Mouse (Mus musculus): ENCODE data around the gene S1pr1. TPM values are rescaled to one million over a fixed set of nuclear protein-coding genes. Genes with fewer than 3 reads are reported as not detected.
A peak's percentile ranks its signal among the peaks of the same experiment; 100 is the strongest.

Gene S1pr1
- polyA plus RNA-seq, 1 experiment from 2014 or later: 15.6 TPM

DNA sequence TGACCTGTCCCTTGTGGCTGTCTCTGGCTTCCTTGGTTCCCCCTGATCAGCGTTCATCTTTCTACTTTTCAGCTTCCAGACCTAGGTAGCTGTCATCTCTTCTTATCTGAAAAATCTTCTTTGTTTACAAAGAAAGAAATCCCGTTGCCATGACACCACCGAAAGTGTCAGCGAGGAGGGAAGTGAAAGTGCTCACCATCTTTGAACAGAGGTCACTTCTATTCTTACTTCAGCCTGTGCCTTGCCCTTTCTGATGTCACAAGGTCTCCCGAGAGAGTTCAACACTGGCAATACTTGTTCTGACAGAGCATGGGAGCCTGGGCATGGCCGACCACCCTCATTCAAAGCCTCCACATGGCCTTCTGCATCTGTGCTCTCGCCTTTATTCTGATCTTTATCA is 14.3 kb upstream of the S1pr1 start:
- 72% methylated on average over 7 of the region's 7 CpGs for WGBS
- H3K36me3 ChIP-seq (replicated peaks; ENCODE audit: control insufficient read depth, insufficient read depth, low read depth, low read length): no peaks in the 10 kb centered on the region
- DNase-seq (ENCODE audit: low spot score): no peak

DNA sequence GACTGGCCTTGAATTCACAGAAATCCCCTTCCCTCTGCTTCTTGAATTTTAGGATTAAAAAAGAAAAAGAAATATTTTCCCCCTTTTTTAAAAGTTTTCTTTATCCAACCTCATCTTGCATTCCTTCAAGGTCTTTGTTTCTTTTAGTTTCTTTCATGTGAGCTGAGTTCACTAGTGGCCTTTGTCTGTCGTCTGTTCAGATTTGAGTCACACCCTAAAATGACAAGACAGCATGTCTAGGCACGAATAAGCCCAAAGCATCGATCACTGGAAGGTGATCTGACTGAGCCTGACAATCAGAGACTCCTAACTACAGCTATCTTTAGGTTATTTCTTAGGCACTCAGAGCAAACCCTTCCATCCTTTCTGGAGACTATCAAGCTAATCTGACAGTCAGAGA is 13.3 kb upstream of the S1pr1 start:
- no peak overlapping the region for H3K4me2 ChIP-seq (ENCODE audit: low read depth, low read length)
- WGBS: 61% methylated on average over 3 of the region's 3 CpGs

More for the DNA sequence above, 14.3 kb upstream of the S1pr1 start:
- Histone ChIP-seq H3K4me3 (ENCODE audit: low read depth, low read length) (no peak overlapping the region), H3K27me3 (ENCODE audit: control insufficient read depth, insufficient read depth, low read length) (no peaks in the 10 kb centered on the region), H3K9ac (replicated peaks; ENCODE audit: low read length) (no peak overlapping the region), H3K4me1 (ENCODE audit: control insufficient read depth, insufficient read depth, low read length) (no peaks in the 10 kb centered on the region), H3K4me2 (ENCODE audit: low read depth, low read length) (no peak overlapping the region), H3K9me3 (replicated peaks; ENCODE audit: control insufficient read depth, low read length) (no peaks in the 10 kb centered on the region), H3K27ac (replicated peaks; ENCODE audit: low read depth, low read length) (no peak overlapping the region)
- ATAC-seq (replicated peaks; ENCODE audit: insufficient number of reproducible peaks, low FRiP score, low TSS enrichment, low read depth): no peak

DNA sequence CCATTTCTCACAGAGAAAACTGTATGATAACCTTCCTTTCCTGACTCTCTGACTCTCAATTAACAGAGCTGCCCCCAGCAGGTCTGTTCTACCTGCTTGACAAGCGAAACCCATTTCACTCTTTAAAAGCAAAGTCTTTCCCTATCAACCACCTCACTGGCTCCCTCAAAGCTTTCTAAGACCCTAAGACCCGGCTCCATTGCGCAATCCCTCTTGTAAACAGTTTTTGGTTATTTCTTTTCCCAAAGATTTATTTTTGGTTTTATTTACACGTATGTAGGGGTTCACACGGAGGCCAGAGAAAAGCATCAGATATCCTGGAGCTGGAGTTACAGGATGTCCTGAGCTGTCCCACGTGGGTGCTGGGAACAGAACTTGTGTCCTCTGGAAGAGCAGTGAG is 4.0 kb upstream of the S1pr1 start:
- Histone ChIP-seq H3K36me3 (replicated peaks; ENCODE audit: control insufficient read depth, insufficient read depth, low read depth, low read length) (no peaks in the 10 kb centered on the region), H3K4me2 (ENCODE audit: low read depth, low read length) (no peak overlapping the region), H3K4me3 (ENCODE audit: low read depth, low read length) (no peak overlapping the region), H3K4me1 (ENCODE audit: control insufficient read depth, insufficient read depth, low read length) (no peaks in the 10 kb centered on the region; the same call in 1 of the 2 replicates), H3K27me3 (ENCODE audit: control insufficient read depth, insufficient read depth, low read length) (no peaks in the 10 kb centered on the region), H3K9ac (replicated peaks; ENCODE audit: low read length) (no peak overlapping the region), H3K9me3 (replicated peaks; ENCODE audit: control insufficient read depth, low read length) (no peaks in the 10 kb centered on the region), H3K27ac (replicated peaks; ENCODE audit: low read depth, low read length) (no peak overlapping the region)
- no peak for DNase-seq (ENCODE audit: low spot score)
- ATAC-seq (replicated peaks; ENCODE audit: insufficient number of reproducible peaks, low FRiP score, low TSS enrichment, low read depth): no peak
- WGBS: 80% methylated on average over 6 of the region's 6 CpGs

More for the DNA sequence above, 13.3 kb upstream of the S1pr1 start:
- DNase-seq (ENCODE audit: low spot score): no peak
- Histone ChIP-seq H3K4me3 (ENCODE audit: low read depth, low read length) (no peak overlapping the region), H3K27me3 (ENCODE audit: control insufficient read depth, insufficient read depth, low read length) (no peaks in the 10 kb centered on the region), H3K9ac (replicated peaks; ENCODE audit: low read length) (no peak overlapping the region), H3K27ac (replicated peaks; ENCODE audit: low read depth, low read length) (no peak overlapping the region), H3K36me3 (replicated peaks; ENCODE audit: control insufficient read depth, insufficient read depth, low read depth, low read length) (no peaks in the 10 kb centered on the region), H3K9me3 (replicated peaks; ENCODE audit: control insufficient read depth, low read length) (no peaks in the 10 kb centered on the region), H3K4me1 (ENCODE audit: control insufficient read depth, insufficient read depth, low read length) (no peaks in the 10 kb centered on the region)
- no peak for ATAC-seq (replicated peaks; ENCODE audit: insufficient number of reproducible peaks, low FRiP score, low TSS enrichment, low read depth)

DNA sequence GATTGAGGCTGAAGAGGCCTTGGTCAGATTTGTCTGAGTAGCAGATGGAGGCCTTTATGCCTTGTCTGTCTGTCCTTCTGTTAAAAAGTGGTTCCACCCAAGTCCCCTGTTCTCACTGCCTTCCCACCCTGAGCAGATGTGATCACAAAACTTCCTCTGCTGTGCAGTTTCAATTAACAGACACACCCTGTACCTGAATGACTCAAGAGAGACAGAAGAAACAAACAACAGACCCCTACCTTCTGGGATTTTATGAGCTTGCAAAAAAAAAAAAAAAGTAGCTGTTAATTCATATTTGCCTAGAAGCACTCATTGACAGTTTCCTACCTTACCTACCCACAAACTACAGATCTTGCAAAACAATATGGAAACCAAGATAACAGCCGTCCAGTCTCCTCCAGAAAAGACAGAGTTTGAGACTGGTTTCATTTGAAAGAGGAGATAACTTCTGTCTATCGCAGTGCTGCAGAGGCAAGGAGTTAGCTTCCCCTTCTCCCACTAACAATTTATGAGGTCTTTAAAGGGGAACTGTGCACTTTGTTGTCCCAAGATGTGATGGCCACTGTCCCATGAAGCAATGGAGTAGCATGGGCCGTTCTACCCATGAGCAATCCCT is 1.1 kb upstream of the S1pr1 start:
- Histone ChIP-seq H3K27me3 (ENCODE audit: control insufficient read depth, insufficient read depth, low read length) (no peaks in the 10 kb centered on the region), H3K9me3 (replicated peaks; ENCODE audit: control insufficient read depth, low read length) (no peaks in the 10 kb centered on the region), H3K4me2 (ENCODE audit: low read depth, low read length) (peak overlapping the region; percentile 77), H3K36me3 (replicated peaks; ENCODE audit: control insufficient read depth, insufficient read depth, low read depth, low read length) (no peaks in the 10 kb centered on the region), H3K27ac (replicated peaks; ENCODE audit: low read depth, low read length) (no peak overlapping the region), H3K4me3 (ENCODE audit: low read depth, low read length) (no peak overlapping the region; the same call in none of the 2 replicates), H3K9ac (replicated peaks; ENCODE audit: low read length) (no peak overlapping the region), H3K4me1 (ENCODE audit: control insufficient read depth, insufficient read depth, low read length) (no peaks in the 10 kb centered on the region; the same call in 1 of the 2 replicates)
- 87% methylated on average over 3 of the region's 3 CpGs for WGBS
- ATAC-seq (replicated peaks; ENCODE audit: insufficient number of reproducible peaks, low FRiP score, low TSS enrichment, low read depth) (no peak), DNase-seq (ENCODE audit: low spot score) (no peak)

DNA sequence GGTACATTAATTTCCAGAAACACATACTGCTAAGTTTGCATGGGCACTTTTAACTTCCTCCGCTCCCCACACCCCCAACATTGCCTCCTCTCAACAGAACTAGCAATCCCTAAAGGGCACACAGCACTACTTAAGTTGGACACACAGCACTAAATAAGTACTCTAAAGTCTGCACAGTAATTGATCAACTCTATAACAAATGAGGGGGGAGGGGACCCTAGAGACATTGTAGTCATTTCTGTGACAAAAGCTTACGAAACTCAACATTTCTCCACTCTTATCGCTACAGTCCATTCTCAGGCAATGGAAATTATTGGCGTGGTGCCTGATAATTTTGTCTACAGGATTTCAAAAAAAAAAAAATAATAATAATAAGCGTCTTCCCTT is 830 bp downstream of the S1pr1 start:
- no peak overlapping the region for H3K27ac ChIP-seq (replicated peaks; ENCODE audit: low read depth, low read length)

DNA sequence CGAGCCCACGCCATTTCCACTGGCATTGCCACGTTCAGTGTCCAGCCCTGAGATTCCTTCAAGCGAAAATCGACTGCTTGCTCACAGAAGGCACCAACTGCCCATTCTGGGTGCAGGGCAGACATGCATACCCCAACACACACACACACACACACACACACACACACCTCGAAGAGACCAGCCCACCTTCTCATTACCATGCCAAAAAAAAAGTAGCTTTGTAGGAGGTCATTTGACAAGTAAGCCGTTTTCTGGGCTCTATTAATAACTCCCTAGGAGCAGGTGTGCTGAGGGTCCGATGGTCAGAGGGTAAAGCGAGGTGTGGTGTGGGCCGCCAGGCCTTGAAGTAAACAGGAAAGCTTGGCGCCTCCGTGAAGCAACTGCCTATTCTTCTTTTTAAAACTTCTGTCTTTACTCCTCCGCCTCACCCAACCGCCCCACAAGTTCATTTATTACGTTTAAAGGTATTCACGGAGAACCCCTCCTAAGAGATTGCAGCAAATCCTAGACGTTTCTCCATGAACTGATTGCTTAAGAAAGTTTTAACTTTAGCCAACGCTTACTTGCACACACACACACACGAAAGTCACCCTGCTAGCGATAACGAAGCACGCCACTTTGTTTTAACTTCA is 1.3 kb downstream of the S1pr1 start:
- DNase-seq (ENCODE audit: low spot score) (no peak), ATAC-seq (replicated peaks; ENCODE audit: insufficient number of reproducible peaks, low FRiP score, low TSS enrichment, low read depth) (no peak)
- Histone ChIP-seq H3K27me3 (ENCODE audit: control insufficient read depth, insufficient read depth, low read length) (no peaks in the 10 kb centered on the region), H3K9me3 (replicated peaks; ENCODE audit: control insufficient read depth, low read length) (no peaks in the 10 kb centered on the region), H3K4me3 (ENCODE audit: low read depth, low read length) (peak overlapping the region; percentile 51), H3K4me2 (ENCODE audit: low read depth, low read length) (peak overlapping the region; percentile 77), H3K36me3 (replicated peaks; ENCODE audit: control insufficient read depth, insufficient read depth, low read depth, low read length) (no peaks in the 10 kb centered on the region), H3K4me1 (ENCODE audit: control insufficient read depth, insufficient read depth, low read length) (no peaks in the 10 kb centered on the region; the same call in 1 of the 2 replicates), H3K9ac (replicated peaks; ENCODE audit: low read length) (peak overlapping the region; percentile 43), H3K27ac (replicated peaks; ENCODE audit: low read depth, low read length) (no peak overlapping the region)
- 20% methylated on average over 22 of the region's 22 CpGs for WGBS

More for the DNA sequence above, 830 bp downstream of the S1pr1 start:
- 10% methylated on average over 5 of the region's 5 CpGs for WGBS
- Histone ChIP-seq H3K27me3 (ENCODE audit: control insufficient read depth, insufficient read depth, low read length) (no peaks in the 10 kb centered on the region), H3K4me1 (ENCODE audit: control insufficient read depth, insufficient read depth, low read length) (no peaks in the 10 kb centered on the region; the same call in 1 of the 2 replicates), H3K36me3 (replicated peaks; ENCODE audit: control insufficient read depth, insufficient read depth, low read depth, low read length) (no peaks in the 10 kb centered on the region), H3K4me2 (ENCODE audit: low read depth, low read length) (peak overlapping the region; percentile 77), H3K9me3 (replicated peaks; ENCODE audit: control insufficient read depth, low read length) (no peaks in the 10 kb centered on the region), H3K9ac (replicated peaks; ENCODE audit: low read length) (peak overlapping the region; percentile 43), H3K4me3 (ENCODE audit: low read depth, low read length) (peak overlapping the region; percentile 51)
- DNase-seq (ENCODE audit: low spot score) (peak; percentile 39), ATAC-seq (replicated peaks; ENCODE audit: insufficient number of reproducible peaks, low FRiP score, low TSS enrichment, low read depth) (no peak)

DNA sequence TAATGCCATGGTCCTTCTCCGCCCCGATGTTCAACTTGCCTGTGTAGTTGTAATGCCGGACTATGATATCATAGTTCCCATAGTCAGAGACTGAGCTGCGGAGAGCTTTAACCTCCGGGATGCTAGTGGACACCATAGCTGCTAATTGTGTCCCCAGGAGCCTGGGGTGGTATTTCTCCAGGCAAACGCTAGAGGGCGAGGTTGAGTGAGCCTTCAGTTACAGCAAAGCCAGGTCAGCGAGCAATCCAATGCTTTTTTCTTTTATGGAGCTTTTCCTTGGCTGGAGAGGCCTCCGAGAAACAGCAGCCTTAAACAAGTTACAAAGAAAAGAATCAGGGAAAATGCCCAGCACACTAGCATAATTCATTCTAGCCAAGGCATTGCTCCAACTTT is 2.1 kb downstream of the S1pr1 start:
- Histone ChIP-seq H3K9me3 (replicated peaks; ENCODE audit: control insufficient read depth, low read length) (no peaks in the 10 kb centered on the region), H3K9ac (replicated peaks; ENCODE audit: low read length) (no peak overlapping the region), H3K27me3 (ENCODE audit: control insufficient read depth, insufficient read depth, low read length) (no peaks in the 10 kb centered on the region), H3K4me3 (ENCODE audit: low read depth, low read length) (no peak overlapping the region), H3K4me1 (ENCODE audit: control insufficient read depth, insufficient read depth, low read length) (no peaks in the 10 kb centered on the region; the same call in 1 of the 2 replicates), H3K27ac (replicated peaks; ENCODE audit: low read depth, low read length) (no peak overlapping the region), H3K4me2 (ENCODE audit: low read depth, low read length) (no peak overlapping the region), H3K36me3 (replicated peaks; ENCODE audit: control insufficient read depth, insufficient read depth, low read depth, low read length) (no peaks in the 10 kb centered on the region)
- no peak for ATAC-seq (replicated peaks; ENCODE audit: insufficient number of reproducible peaks, low FRiP score, low TSS enrichment, low read depth)
- peak; percentile 85 for DNase-seq (ENCODE audit: low spot score)
- 12% methylated on average over 9 of the region's 9 CpGs for WGBS
